Mouse (Mus musculus) spleen, postnatal 14 days (tissue): ENCODE data around the gene Ace2.

Experiments
- DNase-seq, 2 experiments: peaks; one replicate each; pipeline ENCODE4 v3.0.0; 2021 to 2022; ENCODE audit warnings: low spot score in 2 of 2

Gene Ace2

DNA sequence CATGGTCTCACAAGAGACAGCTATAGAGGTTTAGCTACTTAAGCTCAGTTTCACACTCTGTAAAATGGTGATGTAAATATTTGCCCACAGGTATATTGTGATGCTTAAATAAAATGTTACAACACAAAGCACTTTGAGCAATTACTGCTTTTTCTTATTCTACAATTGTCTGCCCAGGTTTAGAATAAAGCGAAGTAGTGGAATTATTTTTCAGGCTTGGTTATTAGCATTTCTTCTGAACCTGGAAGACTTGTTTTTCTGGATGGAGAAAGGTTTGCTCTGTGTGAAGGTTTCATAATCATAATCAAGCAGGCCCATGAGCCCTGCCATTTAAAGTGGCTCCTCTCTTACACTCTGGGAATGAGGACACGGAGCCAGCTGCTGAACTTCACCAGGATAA is at the start of gene Ace2:
Gene Ace2 (plus strand): TSS at position 301 of the 400 bp plus-strand sequence.
- DNase-seq: no peak

DNA sequence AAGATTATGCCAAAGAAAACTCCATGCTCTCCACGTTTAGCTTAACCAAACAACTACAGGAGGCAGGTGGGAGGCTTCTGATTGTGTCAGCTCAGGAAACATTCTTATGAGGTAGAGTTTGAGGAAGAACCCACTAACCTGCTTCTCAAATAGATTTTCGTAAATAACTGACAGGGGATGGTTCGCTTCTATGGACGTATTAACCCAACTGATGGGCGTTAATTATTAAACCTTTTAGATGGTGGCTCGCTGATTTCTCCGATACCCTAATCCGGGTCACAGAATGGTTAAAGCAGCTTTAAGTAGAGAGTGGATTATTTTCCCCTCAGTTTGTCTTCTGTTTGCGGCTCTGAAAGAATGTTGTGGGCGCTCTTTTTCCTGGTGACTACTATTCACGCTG is 49.2 kb upstream of the Ace2 start:
- DNase-seq: no peak

DNA sequence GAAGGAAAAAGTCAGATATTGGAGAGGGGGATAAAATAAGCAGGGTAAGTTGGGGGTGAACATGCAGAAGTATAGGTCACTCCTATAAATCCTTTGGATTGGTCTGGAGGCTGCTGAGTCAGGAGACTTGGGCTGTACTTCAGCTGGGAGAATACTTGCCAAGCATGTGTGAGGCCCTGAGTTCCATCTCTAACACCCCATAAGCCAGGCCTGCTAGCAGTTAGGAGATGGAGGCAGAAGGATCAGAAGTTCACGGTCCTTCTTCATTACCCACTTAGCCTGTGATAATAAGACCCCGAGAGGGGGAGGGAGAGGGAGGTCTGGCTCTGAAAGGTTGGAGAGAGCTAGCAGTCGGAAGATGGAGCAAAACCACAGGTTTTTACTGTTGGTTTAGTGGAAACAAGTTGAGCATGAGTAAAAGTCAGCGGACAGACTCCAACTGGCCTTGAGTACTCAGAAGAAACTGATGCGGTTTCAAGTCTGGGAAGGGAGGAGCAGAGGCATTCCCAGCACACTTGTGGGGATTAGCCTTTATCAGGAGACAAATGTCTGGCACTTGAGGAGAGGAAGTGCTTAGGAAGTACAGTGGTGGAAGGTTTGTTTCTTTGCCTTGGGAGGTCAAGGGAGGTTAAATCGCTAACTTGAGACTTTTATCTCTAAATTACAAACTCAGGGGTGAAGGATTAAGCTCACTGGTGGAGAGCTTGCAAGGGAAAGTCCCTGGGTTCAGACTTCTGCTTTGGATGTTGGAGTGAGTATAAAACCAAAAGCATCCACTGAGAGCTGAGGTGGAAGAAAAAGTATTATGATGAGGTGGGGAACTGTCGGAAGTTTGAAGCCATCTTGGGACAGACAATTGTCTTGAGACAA is 46.6 kb upstream of the Ace2 start:
- DNase-seq: no peak

DNA sequence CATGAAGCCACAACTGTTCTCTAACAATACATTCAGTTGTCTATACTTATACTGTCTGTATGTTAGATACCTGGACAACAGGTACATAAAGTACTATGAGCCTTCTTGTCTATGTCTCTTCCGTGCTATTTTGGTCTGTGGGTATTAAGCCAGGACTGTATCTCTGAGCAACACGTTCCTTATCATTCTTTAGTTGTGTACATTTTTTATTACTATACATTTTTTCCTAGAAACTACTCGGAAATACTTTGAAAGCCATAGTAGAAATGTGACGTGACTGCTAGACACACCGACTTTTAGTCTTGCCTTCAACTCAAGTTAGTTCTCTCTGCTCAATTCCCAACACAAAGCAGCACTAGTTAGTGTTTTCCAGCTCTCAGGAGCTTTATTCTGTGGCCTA is 45.7 kb upstream of the Ace2 start:
- DNase-seq: no peak

DNA sequence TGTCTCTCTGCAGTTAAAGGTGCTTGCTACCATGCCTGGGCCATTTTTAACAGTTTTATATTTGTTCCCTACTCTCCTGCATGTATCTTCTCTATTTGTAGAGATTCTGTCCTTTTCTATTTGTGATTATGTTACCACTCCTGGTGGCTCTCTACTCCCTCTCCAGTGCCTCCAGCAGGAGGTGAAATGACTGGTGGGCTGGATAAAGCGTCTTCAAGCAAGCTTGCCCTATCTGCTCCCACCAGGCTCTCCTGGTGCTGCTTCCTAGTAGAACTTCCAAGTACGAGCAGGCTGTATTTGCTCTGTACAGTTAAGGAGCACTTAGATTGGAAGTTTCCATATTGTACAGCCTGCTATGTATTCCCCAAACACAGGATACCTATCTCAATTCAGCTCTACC is 43.3 kb upstream of the Ace2 start:
- DNase-seq: no peak

DNA sequence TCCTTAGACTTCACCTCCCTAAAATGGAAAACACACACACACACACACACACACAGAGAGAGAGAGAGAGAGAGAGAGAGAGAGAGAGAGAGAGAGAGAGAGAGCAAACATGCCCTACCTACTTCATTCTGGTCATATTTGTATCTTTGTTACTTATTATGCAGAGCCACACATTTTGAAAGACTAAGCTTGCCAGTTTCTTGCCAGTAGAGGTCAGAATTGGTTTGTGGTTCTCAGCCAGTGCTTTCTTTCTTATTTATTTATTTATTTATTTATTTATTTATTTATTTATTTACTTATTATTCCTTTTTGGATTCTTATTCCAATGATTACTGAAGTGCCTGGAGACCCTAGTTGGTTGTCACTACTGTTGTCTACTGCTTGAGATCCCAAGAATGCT is 37.6 kb upstream of the Ace2 start:
- no peak for DNase-seq

DNA sequence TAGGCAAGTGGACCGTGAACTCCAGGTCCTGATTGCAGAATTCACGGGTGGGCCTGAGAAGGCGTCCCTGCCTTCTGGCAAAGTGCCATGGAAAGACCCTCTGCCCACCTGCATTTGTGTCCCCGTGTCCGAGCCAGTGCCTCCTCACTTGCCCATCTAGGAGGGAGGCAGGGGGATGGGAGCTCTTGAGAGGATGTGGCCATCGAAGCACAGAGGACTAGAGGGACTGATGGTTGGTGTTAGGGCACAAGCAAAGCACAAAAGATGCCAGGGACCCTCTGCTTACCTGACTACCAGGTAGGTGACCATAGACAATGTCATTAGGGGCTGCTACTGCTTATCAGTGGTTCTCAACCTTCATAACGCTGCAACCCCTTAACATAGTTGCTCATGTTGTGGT is 36.9 kb upstream of the Ace2 start:
- no peak for DNase-seq

DNA sequence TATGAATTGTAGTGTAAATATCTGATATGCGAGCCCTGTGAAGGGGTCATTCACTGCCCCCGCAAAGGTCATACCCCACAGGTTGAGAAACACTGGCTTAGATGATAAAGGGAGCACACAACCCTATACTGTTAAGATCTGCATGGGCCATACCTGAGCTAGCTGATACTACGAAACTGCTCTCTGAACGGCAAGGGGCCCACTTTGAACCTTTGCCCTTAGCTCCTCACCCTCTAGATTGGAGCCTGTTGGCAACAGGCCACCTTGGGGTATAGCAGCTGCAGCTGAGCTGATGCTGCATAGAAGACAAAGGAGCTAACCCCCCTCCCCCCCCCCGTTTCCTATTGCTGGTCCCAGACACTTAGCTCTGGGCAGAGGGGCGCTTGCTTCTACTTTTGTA is 36.5 kb upstream of the Ace2 start:
- no peak for DNase-seq

DNA sequence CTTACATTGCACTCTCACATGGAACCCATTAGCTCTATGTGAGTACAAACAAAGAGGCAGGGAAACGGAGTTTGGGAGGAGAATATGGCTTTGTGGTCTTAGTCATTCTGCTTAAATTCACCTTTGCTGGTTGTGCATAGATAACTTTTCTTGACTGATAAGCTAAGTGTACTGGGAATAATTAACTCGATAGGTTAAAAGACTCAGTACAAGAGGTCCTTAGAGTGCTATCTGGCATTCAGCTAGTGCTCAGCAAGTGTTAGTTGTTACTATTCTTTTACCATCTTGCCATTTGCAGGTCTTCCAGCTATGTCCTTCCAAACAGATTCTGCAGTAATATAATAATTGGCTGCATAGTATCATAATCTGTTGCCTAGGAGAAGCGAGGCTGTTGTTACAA is 28.0 kb upstream of the Ace2 start:
- no peak for DNase-seq

DNA sequence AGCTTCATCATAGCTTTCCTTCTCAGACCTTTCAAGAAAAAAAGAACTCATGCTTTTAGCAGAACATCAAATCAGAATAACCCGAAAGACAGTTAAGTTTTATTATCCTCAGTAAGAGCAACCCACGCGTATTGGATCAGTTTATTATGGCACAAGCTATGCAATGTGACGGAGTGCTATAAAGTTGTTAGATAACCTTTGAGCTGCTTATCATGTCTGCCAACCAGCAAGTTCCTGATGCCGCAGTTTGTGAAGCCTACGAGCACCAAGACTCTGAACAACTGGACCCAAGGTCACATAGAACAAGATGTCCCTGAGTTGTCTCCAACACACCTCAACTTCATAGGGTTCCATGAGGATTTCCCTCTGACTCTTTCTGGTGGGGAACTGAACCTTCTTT is 25.4 kb upstream of the Ace2 start:
- no peak for DNase-seq

DNA sequence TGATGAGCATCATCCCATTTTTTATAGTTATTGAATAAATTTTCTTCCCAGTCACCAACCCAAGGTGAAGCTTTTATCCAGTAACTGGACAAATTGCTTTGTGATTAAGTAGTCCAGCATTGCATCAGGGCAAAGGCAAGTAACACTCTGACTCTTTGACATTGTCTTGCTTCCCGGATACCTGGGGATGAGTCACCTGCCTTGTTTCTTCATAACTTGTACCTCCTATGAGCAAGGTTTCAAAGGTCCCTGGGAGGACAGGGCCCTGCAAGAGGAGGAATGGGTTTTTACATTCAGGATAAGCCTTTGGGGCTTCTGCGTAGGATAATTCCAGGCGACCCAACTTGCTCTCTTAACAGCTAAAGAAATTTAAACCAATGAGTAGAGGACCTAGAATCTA is 15.2 kb upstream of the Ace2 start:
- no peak for DNase-seq

DNA sequence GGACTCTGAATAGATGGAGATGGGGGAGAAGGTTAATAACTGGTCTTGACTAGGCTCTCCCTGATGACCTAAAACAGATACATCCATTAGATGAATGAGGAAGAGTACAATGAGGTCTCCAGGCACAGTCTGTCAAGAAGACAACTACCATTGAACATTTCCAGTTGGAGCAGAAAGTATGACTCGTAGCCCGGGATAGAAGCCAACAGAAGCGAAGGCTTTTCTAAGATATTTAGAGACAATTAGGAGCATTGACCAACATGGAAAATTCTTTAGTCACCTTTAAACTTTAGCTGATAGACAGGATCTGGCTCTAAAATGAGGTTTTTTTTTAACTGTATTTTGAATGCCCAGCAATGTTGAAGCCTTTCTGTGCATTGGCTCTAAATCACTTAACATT is 5.6 kb upstream of the Ace2 start:
- no peak for DNase-seq

DNA sequence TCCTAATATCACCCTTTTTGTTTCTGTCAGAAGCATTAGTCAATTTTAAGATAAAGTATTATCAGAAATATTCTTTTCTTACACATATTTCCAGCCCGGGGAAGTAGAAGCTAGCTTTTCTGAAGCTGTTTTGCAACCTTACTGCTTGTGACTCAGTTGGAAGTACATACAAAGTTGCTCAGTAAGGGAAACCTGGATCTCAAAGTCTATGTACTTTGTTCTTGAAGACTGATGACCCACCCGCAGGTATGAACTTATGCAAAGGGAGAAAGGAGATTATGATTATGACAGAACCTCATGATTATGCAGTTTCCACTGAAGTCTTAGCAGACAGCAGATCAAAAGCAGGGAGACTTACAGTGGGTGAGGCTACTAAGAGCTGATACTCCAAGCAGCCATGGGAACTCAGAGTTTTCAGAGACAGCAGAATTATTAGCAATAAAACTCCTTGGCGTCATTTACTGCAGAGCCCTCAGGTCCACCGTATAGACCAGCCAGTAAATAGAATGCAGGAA is 3.8 kb upstream of the Ace2 start:
- no peak for DNase-seq

DNA sequence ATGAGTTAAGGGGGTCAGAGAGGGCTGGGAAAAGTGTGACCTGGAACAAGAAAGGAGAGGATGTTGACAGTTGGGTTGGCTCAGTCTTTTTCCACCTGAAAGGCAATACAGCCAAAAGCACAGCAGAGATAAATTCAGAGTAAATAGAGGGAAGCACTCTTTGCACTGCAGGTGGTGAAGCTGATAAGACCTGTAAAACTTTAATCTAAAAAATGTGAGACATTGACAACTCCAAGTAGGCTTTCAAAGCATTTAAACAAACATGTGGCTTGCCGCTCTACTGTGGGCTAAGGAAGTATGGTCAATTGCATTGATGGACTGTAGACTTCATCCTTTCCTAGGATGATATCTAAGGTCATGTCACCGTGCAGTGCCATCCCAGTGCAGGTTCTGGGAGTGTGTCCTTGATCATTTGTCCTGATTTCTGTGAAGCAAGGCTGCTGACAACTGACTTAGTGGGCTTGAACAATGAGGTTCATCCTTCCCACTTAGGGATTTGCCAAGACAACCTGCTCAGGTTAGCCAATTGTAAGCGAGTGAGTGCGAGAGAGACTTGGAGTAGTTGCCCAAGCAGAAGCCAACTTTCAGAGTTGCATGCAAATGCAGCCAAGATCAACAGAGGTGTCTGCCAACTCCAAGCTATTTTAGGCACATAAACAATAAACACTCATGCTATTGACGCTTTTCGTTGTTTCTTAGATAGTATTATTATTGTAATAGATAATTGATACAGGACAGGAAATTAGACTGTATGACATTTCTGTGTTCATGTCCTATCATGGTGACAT is 6.5 kb downstream of the Ace2 start:
- no peak for DNase-seq

DNA sequence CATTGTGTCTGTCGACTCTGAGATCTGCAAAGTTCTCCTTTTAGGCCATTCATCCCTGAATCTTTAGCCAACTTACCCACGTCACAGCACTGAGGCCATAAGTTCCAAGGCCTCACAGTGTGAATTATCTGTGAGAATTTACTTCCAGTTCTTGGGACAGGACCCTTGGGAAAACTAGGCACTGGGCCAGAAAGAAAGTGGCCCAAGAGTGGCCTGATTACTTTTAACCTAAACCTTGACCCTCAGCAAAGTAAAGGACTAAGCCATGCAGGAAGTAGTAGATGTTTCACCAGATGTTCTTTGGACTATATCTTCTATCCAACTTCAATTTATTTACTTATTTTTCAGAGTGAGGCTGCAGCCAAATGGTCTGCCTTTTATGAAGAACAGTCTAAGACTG is 13.6 kb downstream of the Ace2 start:
- no peak for DNase-seq

DNA sequence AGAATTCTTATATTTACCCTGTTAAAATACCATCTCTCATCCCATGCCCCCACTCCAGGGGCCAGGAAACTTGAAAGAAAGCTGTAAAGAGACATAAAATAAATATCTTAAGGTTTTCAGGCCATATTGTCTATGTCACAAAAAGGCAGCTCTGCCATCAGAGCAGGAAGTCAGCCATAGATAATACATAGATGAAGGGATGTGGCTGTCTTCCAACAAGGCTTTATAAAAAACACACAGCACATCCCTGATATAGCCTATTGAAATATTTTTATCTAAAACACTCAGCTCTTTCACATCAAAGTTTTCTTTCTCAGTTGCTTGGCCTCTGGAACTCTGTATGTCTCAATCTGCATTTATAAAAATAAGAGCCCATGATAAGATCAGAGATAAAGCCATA is 14.5 kb downstream of the Ace2 start:
- no peak for DNase-seq

DNA sequence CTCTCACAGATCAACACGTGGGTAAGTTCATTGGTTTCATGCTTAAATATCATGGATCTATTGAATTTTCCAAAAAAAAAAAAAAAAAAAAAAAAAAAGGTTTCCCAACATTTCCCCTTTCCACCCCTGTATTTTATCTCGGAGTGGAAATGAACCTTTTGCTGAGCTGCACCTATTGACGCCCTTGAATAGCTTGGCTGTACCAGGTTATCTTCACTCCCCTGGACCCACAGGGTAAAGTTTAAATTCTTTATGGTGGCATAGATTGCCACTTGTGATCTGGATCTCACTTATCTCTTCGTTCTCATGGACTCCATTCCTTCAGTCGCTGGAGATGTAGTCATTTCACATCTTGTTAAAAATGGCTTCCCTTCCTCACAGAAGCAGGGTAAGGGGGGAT is 15.5 kb downstream of the Ace2 start:
- no peak for DNase-seq

DNA sequence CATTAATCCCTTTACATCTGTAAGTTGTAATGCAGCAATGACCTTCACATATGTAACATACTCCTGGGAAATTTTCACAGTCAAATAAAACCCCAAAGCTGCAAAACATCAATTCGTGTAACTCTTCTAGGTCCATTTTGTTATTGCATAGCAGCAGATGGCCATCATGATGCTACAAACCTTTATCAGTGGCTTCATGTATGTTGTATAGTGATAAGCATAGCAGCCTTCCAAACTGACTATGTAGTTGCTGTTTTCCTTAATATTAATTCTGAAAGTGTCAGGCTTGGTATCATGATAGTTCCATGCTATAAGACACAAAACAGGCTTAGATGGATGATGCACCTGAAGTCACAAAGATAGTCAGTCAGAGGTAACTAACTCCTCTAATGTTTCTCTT is 25.5 kb downstream of the Ace2 start:
- DNase-seq: no peak

DNA sequence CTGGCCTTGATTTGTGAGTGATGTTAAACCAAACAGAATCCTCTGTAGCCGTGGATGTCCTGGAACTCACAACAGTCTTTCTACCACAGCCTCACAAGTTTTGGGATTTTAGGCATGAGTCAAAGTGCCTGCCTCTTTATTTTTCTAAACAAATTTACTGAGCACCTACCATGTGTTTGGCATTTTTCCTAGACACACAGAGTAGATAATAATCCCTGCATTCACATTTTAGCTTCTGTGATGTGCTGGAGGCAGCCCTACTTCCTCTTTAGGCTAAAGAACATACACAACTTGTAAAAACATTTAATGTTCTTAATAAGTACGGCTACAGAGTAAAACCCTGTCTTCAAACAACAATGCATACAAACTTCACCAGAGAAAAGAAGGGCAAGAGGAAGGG is 31.9 kb downstream of the Ace2 start:
- DNase-seq: no peak

DNA sequence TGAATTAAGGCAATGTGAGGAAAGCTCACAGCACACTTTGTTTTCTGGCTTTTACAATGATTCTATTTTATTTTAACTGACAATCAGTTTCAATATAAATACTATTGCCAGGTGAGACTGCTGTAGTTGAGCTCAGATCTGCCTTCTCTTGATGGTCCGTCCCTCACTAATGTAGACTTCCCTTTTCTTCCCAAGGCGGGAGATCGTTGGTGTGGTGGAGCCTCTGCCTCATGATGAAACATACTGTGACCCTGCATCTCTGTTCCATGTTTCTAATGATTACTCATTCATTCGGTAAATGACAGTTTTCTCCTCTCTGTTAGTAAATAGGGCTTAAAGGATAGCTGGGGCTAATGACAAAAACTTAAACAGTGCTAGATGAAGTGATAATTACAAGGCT is 34.7 kb downstream of the Ace2 start:
- no peak for DNase-seq

DNA sequence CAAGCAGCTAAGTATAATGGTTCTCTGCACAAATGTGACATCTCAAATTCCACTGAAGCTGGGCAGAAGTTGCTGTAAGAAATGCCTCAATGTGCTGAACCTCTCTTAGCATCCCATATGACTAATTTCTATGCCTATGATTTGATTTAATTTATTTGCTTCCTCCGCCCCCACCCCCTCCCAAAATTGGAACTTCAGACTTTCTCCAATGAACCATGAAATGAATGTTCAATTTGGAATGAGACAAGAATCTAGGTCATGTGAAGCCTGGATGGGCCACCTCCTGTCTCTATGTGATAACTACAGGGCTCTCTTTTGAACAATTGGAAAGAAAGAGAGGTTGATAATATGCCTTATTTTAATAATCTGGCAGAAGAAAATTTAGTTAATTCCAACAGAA is 36.2 kb downstream of the Ace2 start:
- DNase-seq: no peak

DNA sequence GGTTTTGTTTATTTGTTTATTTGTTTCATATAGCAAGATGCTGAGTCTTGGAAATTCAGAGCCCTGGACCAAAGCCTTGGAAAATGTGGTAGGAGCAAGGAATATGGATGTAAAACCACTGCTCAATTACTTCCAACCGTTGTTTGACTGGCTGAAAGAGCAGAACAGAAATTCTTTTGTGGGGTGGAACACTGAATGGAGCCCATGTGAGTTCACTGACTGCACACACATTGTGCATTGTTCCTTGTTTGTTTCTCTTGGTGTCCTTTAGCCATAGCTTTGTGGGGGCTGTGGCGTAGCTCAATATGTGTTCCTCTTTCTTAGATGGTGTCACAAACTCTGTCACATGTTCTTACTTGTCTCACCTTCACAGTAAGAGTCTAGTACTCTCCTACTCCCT is 36.6 kb downstream of the Ace2 start:
- DNase-seq: no peak

DNA sequence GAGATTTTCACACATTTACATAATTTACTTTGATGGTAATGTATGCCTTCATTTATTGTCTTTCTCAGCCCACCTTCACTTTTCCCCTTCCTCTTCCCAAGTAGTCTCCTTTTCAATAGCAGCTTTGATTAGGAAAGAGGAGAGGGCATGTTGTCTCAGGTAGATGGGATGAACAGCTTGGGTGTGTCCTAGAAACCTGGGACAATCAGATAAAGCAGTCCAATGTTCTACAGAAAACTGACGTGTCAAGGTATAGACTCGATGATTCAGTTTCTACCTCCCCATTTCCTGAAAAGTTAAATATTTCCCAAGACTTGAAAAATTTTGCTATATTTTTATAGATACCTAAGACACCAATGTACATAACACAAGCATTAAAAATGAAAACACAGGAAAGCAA is 39.7 kb downstream of the Ace2 start:
- no peak for DNase-seq
